Mouse (Mus musculus) thymus, adult 2 months (tissue): ENCODE measurements around the gene Ap2a1. TPM values are rescaled to one million over a fixed set of nuclear protein-coding genes. Genes with fewer than 3 reads are reported as not detected.

ENCODE experiments used
- DNase-seq: peaks from one replicate; pipeline ENCODE4 v3.0.0; 2021
- H3K27ac ChIP-seq: fragments of 200-500 bp; 2 replicates; pipeline ENCODE4 v1.5.1; 2012; ENCODE audit warnings: low read length, control low read depth; ENCODE audit not compliant: control insufficient read depth, insufficient read depth
- H3K27me3 ChIP-seq: fragments of 200-500 bp; 2 replicates; pipeline ENCODE4 v1.6.1; 2012; ENCODE audit warnings: mild to moderate bottlenecking, low read length, moderate library complexity, mixed read lengths; ENCODE audit not compliant: control insufficient read depth, insufficient read depth
- H3K36me3 ChIP-seq: fragments of 200-500 bp; 2 replicates; pipeline ENCODE4 v1.6.1; 2012; ENCODE audit warnings: mild to moderate bottlenecking, low read length, moderate library complexity; ENCODE audit not compliant: control insufficient read depth, insufficient read depth
- H3K4me1 ChIP-seq: fragments of 200-500 bp; replicated peaks from 2 replicates; pipeline ENCODE4 v1.6.1; 2012; ENCODE audit warnings: low read length; ENCODE audit not compliant: control insufficient read depth, insufficient read depth
- H3K4me3 ChIP-seq: fragments of 200-500 bp; 2 replicates; pipeline ENCODE4 v1.5.1; 2012; ENCODE audit warnings: mild to moderate bottlenecking, low read length, control low read depth, moderate library complexity; ENCODE audit not compliant: control insufficient read depth, insufficient read depth
- CTCF ChIP-seq: fragments of 200-500 bp; IDR thresholded peaks from 2 replicates; pipeline ENCODE4 v1.5.1; 2012; ENCODE audit warnings: mild to moderate bottlenecking, control low read depth, low read length, moderate library complexity, borderline replicate concordance; ENCODE audit not compliant: control insufficient read depth, poor library complexity, insufficient read depth; ENCODE audit errors: extremely low read depth
- POLR2A ChIP-seq: fragments of 200-500 bp; IDR thresholded peaks from 2 replicates; pipeline ENCODE4 v1.6.1; 2012; ENCODE audit warnings: mild to moderate bottlenecking, low read length, control low read depth, moderate library complexity; ENCODE audit not compliant: control insufficient read depth, poor library complexity, insufficient read depth; ENCODE audit errors: extremely low read depth
- WGBS: fragments of 180-500 bp; shearing (Covaris S2); methylation state at CpG from one replicate; pipeline ENCODE4 v1.1.7; 2018; 5-methylcytosine and 5-hydroxymethylcytosine counted together
- polyA plus RNA-seq: library from polyadenylated mRNA; depleted of rRNA; stranded (reverse); fragments of >200 nt; gene quantifications from 2 replicates; pipeline ENCODE4 v1.2.3, GENCODE M21; 2012

Ap2a1 gene
- polyA plus RNA-seq, 1 experiment = 133 TPM

DNA sequence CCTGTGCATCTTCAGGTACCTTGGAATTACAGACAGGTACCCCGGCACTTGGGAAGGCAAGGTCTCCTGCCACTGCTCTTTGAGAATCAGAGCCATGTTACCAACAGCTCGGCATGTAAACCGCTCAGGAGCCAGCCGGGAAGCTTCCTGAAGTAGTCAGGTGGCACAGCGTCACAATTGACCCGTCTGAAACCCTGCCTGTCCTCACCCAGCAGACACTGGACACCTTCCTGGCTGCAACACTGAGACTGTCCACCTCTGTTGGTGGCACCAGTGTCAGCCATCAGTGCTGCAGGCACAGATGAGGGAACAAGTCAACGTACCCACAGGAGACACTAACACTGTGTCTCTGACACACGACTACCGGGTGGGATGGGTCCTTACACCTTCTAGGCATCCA lies 14.0 kb downstream of the Ap2a1 start:
- H3K27me3 ChIP-seq = no peaks in the 10 kb centered on the region
- DNase-seq = no peak
- H3K27ac ChIP-seq = no peak overlapping the region
- H3K4me3 ChIP-seq = no peak overlapping the region
- no peaks in the 10 kb centered on the region for H3K4me1 ChIP-seq
- WGBS = 98% methylated on average over 9 of the region's 9 CpGs
- H3K36me3 ChIP-seq = peaks cover 7% of the 10 kb centered on the region
- TF ChIP-seq POLR2A (no peak), CTCF (no peak)

DNA sequence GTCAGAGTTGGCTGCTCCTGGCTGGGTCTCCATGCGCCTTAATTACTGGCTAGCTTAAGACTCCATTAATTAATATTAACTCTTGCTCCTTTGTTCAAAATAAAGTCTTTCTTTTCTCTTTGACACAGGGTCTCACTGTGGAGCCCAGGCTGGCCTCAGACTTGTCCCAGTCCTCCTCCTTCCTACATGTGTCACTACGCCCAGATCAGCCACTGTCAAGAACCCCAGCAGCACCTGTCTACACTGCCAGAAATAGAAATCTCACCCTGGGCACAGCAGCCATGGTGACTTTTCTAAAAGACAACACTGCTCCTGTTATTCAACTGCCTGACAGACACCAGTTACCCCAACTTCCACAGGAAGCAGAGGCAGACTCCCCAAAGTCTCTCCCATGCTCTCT lies 14.9 kb downstream of the Ap2a1 start:
- TF ChIP-seq CTCF (no peak), POLR2A (no peak)
- no peaks in the 10 kb centered on the region for H3K4me1 ChIP-seq
- DNase-seq = no peak
- no peak overlapping the region for H3K27ac ChIP-seq
- H3K27me3 ChIP-seq = no peaks in the 10 kb centered on the region
- H3K36me3 ChIP-seq = peaks cover 7% of the 10 kb centered on the region
- no peak overlapping the region for H3K4me3 ChIP-seq
- 97% methylated on average over 2 of the region's 2 CpGs for WGBS

DNA sequence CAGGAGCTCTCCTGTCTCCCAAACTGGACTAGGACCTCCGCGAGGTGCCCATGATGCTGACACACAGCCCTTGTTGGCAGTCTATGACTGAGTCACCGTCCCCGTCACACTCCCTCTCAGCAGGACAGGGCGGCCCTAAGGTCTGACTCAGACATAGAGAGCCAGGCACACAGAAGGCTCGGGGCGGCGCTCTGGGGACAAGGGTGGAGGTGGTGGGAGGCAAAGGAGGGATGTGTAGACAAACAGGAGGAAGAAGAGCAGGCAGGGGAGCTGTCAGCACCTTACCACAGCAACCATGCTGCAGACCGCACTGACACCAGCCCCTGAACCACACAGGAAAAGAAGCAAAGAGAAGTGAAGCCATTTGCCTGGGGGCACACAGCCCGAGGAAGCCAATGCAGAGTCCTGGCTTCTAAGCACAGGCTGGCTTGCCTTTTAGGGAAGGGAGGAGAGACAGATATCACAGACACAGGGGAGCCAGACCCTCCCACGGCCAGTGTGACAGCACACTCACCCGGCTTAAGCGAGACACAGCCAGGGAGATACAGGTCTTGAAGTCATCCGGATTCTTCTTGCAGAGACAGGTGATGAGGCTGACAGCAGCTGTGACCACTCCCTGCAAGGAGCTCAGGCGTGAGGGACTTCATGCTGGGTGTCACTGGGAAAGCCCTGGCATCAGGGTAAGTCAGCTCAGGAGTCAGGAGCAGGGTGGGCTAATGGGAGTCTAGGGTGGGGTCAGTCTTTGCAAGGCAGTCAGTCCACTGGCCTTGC lies 20.4 kb downstream of the Ap2a1 start:
- Histone ChIP-seq H3K4me1 (no peaks in the 10 kb centered on the region), H3K4me3 (no peak overlapping the region), H3K27ac (no peak overlapping the region), H3K36me3 (peaks cover 28% of the 10 kb centered on the region), H3K27me3 (no peaks in the 10 kb centered on the region)
- DNase-seq = peak; percentile 28
- WGBS = 50% methylated on average over 15 of the region's 15 CpGs
- no peak for TF ChIP-seq POLR2A
- no peak for TF ChIP-seq CTCF

DNA sequence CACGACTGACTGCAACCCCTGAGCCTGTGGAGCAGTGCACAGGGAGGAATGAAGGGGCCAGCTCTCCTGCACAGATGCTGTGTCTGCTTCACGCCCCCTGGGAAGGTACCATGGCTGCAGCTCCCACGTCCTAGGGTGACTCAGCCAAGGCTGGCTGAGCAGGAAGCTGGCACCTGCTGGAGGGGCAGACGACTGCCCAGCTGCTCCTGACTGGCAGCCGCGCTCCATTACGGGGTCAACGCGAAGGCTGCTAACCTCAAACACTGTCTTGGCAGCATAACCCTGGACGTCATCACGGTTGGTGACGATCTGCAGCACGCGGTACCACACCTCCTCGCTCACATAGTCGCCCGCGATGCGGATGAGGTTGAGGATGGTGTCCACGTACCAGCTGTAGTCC lies 23.9 kb downstream of the Ap2a1 start:
- Histone ChIP-seq H3K4me3 (no peak overlapping the region), H3K27ac (no peak overlapping the region), H3K27me3 (no peaks in the 10 kb centered on the region), H3K36me3 (peaks cover 25% of the 10 kb centered on the region), H3K4me1 (peaks cover 14% of the 10 kb centered on the region)
- no peak for DNase-seq
- TF ChIP-seq CTCF = no peak
- no peak for TF ChIP-seq POLR2A
- 94% methylated on average over 20 of the region's 20 CpGs for WGBS

DNA sequence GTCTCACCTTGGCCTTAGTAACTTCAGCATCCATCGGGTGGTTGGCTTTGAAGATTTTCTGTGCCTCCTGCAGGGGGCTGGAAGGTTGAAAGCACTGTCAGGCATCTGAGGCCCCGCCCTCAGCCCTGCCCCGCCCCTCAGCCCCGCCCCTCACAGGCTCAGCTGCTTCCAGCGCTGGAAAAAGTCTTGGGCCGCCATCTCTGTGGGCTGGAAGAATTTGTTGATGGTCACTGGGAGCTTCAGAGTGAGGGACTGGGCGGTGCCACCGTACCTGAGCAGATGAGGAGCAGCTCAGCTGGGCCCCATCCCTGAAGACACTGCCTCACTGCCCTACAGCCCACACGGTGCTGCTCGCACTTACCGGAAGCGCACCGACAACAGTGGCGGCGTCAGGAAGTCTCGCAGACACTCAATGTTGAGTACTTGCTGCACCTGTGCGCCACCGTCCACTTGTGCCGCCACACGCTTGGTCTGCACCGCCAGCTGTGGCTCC lies 28.0 kb downstream of the Ap2a1 start:
- peak overlapping the region; percentile 58 for H3K4me3 ChIP-seq
- peak overlapping the region; percentile 68 for H3K27ac ChIP-seq
- peak; percentile 65 for DNase-seq

DNA sequence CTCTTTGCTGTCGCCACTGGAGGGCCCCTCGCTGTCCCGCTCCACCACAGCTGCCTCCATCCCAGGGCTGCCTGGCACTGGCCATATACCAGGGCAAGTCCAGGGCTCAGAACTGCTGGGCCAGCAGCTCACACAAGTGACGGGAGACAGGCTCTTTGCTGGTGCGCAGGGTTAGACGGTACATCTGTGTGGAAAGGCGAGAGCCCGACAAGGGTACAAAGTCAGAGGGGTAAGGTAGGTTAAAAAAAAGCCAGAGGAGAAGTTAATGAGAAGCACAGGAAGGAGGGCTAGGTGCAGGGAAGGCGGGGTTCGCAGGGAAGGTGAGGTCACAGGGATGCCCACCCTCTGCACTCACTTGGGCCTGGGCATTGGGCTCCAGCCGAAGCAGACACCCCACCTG lies 28.7 kb downstream of the Ap2a1 start:
- H3K27ac ChIP-seq = no peak overlapping the region; the same call in 1 of the 2 replicates
- H3K4me3 ChIP-seq = no peak overlapping the region
- 99% methylated on average over 11 of the region's 11 CpGs for WGBS
- TF ChIP-seq POLR2A (no peak), CTCF (no peak)
- DNase-seq = no peak
- H3K36me3 ChIP-seq = peaks cover 10% of the 10 kb centered on the region; the same call in 1 of the 2 replicates
- H3K4me1 ChIP-seq = peaks cover 24% of the 10 kb centered on the region
- no peaks in the 10 kb centered on the region for H3K27me3 ChIP-seq

More for the DNA sequence above, 28.0 kb downstream of the Ap2a1 start:
- peaks cover 15% of the 10 kb centered on the region; the same call in 1 of the 2 replicates for H3K36me3 ChIP-seq
- TF ChIP-seq CTCF (peak; percentile 31; the same call in 1 of the 2 replicates), POLR2A (peak; percentile 54; the same call in 1 of the 2 replicates)
- H3K27me3 ChIP-seq = no peaks in the 10 kb centered on the region
- WGBS = 23% methylated on average over 21 of the region's 21 CpGs
- peaks cover 22% of the 10 kb centered on the region for H3K4me1 ChIP-seq
